Mouse (Mus musculus) spleen, postnatal 36 days (tissue): ENCODE measurements at regions not wholly inside any gene's neighbourhood (a gene's known extent, or its start where the extent isn't known, plus 50 kb on each side); places are given as distances from the start of the nearest gene placed in this dataset.

ENCODE experiments used
- DNase-seq, 2 experiments: peaks; one replicate each; pipeline ENCODE4 v3.0.0; 2022; ENCODE audit warnings: low spot score in 2 of 2, mixed read lengths in 1 of 2

DNA sequence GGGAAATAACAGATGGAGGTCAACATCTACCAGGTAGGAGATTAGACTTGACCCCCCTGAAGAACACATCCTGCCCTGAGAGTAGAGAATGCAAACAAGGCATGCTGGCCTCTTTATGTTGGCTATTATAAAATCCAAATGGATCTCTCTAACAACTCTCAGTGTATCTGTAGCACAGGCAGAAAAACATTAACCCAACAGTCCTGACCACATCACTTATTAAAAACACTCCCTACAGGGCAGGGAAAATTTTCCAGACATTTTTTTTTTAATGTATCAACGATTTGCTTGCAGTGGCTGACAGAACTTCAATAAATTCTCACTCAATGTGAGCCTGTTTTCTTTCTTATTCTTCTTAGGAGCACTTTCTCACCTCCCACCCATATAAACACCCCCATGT is 511.4 kb downstream of the Cdk5rap2 start:
- DNase-seq = no peak

DNA sequence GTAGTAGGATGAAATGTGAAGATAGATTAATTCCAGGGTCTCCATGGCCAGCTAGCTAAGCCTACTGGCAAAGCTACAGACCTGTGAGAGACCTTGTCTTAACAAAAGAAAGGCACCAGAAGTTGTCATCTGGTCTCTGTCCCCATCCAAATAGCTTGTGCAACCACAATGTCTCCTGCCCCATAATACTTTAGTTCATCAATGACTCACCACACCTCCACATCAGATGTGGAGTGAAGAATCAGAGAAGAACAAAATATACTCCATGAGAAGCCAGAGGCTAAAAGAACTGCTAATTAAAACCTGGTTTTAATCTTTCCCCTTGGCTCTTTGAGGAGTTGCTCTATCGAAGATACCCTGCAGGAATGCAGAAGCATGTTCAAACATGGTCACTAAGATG is 514.1 kb downstream of the Cdk5rap2 start:
- no peak for DNase-seq

DNA sequence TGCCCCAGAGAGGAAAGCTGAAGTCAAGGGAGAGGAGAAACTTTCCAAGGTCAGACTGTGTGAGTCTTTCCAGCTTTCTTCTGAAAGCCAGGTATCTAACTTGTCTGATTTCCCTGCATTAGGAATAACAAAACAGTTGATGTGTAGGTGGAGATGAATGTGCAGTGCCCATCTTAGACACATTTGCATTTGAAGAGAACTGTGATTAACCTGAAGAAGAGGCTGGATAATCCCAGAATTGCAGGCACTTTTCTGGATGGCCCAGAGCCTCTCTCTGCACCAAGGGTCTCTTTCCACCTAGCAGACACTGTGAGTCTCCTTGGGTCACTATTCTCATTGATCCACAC is 517.4 kb downstream of the Cdk5rap2 start:
- DNase-seq = no peak

DNA sequence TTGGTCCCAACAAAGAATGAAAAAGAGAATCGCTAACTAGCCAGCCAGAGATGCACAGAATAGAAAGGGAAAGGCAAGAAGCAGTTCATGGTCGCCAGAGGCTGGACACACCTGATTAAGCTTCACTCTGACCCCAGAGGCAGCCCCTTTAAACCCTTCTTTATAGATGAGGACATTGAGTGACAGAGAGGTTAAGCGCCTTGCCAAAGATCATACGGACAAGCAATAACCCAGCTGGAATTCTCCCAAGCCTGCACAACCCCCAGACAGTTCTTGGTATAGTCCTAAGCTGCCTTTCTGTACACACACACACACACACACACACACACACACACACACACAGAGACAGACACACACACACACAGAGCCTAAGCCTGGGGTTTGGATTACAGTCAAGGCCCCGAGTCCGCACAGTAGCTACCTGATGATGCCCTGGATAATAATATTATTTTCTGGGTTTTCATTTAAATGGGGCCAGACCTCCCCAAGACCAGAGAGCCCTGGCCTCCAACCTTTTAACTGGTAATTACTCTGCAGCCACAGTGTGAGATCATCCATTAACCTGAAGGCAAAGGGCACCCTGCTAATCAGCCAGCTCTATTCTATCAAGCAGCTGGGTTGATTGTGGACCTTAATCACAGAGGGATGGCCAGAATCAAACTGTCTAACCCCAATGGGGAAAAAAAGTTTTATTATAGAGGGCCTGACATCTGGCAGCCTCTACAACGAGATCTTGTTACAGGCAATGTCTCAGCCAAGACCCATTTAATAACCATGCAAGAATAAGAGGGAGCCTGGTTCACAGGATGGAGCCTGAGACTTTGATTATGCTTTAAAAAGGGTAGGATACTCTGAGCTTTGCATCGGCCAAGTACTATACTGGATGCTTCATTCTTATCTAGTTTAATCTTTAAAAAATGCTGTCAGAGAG is 518.1 kb downstream of the Cdk5rap2 start:
- no peak for DNase-seq

DNA sequence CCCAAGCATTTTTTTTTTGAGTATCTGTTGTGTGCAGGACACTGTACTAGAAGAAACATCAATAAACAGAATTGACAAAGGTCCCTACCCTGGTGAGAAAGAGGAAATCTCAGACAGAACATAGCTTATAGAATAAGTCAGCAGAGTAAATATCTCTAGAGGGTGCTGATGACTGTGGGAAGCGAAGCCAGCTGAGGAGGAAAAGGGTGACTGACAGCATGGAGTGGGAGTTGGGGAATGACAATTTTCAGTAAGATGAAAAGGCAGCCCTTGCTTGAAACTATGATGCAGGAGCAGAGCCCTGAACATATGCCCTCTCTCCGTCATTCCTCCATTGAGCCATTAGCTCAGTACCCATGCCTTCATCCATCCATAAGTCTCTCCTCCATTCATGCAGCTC is 519.6 kb downstream of the Cdk5rap2 start:
- DNase-seq = no peak

DNA sequence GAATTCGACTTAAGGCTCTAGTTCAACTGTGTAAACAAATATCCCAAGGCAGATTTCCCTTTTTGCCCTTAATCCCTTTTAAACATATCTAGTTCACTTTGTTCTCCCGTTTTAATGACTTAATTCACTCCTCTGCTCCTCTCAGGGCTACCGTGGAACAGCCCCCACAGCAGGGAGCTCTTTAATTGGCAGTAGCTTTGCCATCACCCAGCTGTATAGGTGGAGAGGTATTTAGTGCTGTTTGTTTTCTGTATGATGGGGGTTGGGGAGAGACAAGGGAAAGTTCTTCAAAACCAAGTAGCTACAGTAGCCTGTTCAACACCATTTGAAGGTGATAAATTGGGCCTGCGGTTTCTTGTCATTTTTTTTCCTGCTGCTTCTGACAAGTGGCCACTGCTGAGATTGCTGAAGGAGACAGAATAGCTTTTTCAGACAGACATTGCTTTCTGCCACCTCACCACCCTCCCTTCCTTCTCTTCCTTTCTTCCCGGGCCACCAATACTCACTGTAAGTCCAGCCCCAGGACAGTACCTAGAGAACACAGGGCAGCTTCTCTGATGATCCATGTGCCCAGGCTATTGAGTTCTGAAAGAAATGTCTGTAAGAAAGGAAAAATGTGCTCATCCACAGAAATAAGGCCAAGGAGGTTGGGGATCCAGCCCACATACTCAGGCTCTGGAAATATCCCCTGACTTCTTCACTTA is 520.2 kb downstream of the Cdk5rap2 start:
- no peak for DNase-seq

DNA sequence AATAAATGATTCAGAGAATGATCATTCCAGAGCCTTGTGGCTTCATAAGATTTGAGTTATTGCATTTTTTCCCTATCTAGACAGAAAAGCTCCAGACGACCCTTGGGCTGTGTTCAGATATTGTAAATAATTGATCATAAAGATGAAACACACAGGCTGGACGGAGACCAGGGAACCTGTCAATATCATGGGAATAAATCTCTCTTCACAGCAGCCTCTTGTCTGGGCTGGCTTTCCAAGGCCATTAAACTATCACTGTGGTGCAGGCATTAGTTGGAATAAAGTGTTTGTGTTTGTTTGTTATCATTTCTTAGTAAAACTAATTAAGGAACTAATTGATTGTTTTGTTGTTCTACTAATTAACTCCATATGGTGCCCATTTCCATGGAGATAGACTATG is 533.5 kb downstream of the Cdk5rap2 start:
- DNase-seq = no peak

DNA sequence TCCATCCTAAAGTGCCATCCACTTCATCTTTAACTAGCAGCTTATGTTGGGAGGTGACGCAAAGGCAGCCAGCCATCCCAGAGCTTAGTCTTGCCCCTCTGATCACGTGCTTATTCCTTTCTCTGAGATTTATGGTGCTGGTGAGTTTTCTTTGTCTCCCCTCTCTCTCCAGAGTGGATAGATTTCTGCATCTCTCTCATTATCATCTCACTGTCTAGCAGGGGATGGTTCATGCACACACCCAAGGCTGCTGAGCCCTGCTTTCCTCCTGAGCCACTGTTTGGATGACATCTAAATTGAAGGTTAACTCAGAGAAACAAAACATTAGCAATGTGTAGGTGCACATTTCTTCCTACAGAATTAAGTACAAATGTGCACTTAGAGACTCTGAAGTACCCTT is 539.6 kb downstream of the Cdk5rap2 start:
- no peak for DNase-seq

DNA sequence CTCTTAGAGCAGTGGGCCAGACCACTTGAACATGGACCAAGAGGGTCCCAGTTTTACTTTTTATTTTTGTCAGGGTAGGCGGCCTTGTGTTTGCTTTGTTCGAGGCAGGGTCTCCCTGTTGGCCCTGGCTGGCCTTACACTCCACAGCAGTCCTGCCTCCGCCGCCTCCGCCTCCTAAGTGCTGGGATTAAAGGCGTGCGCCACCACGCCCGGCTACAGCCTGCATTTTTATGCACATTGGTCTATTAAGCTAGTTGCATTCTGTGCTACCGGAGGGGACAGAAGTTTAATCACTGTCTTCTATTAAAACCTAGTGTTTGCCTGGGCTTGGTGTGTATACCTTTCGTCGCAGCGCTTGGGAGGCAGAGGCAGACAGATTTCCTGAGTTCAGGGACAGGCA is 555.2 kb downstream of the Cdk5rap2 start:
- no peak for DNase-seq

DNA sequence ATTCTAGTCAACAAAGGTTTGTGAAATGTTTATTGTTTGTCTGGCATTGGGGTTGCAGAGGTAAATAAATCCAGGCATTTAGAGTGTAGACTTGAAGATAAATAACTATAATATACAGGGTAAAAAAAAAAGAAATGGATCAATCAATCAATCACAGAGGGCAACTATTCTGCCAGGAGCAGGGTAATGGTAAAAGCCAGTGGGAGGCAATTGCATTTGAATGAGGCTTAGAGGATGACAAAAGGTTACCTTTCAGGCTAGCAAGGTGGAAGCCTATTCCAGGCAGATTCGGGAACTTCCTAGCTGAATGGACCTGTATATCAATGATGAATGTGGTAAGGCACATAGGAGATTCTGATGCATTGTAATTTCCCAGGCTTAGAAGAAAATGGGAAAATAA is 557.6 kb downstream of the Cdk5rap2 start:
- DNase-seq = no peak

DNA sequence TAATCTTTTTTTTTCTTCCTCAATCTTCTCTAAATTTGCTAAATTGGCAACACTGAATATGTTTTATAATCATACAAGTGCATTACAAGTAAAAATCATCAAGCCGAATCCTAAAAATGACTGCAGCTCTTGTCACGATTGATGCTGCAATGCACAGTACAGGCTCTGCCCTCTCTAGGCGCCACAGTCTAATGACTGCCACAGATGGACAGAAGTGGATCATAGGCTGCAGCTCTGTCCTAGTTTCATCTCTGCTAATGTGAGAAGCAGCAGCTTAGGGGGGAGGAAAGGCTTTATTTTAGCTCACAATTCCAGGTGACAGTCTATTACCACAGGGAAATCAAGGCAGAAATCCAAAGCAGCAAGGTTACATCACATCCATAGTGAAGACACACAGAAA is 560.8 kb downstream of the Cdk5rap2 start:
- no peak for DNase-seq

DNA sequence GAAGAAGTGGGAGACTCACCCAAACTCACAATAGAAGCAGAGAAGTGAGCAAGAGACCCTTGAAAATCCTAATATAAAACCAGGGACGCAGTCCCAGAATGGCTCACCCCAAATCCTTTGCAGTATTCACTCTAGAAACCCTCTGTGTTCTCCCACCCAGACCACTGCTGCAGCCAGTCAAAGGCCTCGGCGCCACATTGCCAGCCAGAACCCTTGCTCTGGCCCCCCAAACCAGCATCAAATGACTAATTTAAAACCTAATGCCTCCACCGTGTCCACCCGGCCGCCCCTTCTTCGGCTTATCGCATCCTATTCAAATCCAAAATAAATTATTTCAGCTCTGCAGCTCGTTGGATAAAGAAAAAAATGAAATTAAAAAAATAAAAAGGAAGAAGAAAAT is 570.4 kb downstream of the Cdk5rap2 start:
- DNase-seq = no peak

DNA sequence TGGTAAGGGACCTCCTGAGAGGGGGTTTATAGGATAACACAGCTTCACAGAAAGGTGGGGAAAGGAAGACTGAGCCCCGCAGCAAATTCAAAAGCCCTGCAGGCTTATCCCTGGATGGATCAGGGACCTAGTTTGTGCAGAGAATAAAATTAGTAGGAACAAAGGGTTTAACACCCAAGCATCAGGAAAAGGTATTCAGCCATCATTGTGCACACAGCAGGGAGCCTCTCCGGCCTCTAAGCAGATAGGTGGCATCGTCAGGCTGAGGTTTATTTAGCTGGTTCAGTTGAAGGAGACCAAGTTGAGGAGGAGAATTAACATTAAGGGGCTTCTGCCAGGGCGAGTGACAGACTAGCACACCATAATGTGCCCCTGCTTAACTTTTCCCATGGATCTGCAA is 571.3 kb downstream of the Cdk5rap2 start:
- DNase-seq = no peak

DNA sequence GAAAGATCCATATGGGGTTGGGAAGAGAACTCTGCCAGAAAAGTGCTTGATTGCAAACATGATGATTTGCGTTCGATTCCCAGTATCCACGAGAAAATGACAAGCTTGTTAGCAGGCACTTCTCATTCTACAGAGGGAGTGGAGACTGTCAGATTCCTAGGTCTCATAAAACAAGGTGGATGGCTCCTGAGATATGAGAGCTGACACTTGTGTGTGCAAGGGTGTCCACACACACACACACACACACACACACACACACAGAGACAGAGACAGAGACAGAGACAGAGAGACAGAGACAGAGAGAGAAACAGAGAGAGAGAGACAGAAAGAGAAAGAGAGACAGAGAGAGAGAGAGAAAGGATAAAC is 585.4 kb downstream of the Cdk5rap2 start:
- DNase-seq = no peak

DNA sequence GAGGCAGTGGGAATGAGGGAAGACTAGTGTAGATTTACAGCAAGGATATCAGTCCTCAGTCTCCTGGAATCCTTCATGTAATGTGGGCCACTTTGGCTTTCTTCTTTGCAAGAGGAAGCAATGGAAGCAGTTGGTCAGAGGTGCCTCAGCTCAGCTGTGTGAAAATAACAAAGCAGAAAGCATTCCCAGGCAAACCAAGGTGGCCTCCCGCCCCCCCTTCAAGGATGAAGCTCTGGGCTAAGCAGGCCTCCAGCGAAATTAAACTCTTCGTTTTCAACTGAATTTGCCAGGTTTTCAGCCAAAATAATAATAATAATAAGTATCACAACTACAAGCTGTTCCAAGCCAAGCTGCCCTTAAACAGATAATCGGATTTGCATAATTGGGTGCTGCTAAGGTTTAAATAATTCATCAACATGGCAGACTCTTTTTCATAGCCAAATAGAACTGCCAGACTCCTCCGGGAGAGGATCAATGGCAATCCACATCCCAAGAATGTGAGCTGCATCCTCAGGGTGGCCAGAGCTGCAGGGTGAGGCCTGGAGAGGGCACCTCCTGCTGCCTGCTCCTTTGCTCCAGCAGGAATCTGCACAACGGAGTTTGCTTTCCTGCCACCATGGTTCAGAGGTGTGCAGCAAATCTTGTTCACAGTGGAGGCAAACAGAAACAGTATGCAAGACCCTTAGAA is 585.9 kb downstream of the Cdk5rap2 start:
- DNase-seq = no peak

DNA sequence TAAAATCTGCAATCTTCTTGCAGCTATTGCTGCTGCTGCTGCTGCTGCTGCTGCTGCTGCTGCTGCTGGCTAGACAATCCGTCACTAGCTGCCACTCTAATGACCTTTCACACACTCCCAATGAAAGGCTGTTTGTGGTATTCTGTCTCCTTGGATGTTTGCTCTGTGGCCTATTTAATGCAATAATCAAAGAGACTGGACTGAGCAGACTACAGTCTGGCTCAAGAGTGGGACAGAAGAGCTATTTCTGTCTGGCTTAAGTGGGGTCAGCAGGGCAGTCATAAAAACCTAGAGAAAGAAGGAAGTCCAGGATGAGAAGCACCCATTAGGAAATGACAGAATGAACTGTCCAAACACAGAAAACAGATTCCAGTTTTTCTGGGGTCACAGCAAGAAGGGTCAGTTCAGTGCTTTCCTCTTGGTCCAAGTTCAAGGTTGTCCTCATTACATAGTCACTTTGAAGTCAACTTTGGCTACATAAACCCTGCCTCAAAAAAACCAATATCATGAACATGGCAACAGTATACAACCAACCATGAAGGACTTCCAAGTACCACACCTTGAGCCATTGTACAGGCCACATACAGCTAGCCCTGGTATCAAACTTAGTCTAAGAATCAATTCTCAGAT is 586.8 kb downstream of the Cdk5rap2 start:
- peak in 1 of 2 experiments; percentile 2 for DNase-seq

DNA sequence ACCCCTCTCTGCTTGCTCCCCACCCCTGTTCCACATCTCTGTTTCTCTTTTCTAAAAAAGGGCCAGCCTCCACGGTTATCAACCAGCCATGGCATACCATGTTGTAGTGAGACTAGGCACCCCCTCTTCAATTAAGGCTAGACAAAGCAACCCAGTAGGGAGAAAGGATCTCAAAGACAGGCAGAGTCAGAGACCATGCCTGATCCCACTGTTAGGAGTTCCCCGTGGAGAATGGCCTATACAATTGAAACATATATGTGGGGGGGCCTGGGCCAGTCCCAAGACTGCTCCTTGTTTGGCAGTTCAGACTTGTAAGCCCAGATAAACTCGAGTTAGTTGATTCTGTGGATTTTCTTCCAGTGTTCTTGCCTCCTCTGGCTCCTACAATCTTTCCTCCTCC is 591.4 kb downstream of the Cdk5rap2 start:
- DNase-seq = no peak

DNA sequence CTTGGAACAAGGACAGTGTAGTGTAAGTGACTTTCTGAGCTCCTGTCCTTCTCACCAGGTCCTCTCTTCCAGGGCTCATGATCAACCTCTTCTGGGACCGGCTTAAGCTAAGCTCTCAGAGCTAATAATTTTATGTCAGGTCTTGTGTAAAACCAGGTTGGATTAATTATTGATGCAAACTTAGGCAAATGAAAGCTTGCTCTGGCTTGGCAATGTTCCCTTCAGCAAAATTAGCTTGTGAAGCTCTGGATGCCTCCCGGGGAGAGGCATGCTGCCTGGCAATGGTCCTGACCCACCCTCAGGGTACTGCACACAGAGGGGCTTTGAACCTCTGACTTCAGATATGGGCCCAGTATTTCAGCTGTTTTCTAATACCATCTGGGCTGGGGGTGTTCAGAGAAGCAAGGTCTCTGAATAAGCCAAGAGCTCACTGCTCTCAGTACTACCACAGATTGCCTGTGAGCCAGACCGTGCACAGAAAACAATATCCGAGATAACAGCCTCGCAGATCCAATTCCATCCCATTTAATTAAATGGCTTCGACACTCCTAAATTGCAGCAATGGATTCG is 624.7 kb downstream of the Cdk5rap2 start:
- DNase-seq = no peak

DNA sequence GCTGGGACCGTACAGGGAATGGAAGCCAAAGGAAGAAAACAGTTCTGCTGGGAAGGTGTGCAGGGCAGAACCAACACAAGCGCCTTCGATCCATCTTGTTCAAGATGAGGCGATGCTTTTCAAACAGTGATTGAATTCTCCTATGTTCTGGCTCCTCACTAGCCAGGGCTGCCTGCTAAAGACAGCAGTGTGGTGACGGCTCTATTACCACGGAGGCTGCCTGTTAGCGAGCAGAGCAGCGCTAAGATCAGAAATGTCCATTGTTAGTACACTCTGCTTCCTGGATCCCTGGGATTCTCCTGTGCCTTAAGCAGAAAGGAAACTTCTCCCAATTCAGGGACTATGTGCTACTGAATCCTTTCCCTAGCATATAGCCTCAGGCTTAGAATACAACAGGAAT is 629.0 kb downstream of the Cdk5rap2 start:
- DNase-seq = no peak

DNA sequence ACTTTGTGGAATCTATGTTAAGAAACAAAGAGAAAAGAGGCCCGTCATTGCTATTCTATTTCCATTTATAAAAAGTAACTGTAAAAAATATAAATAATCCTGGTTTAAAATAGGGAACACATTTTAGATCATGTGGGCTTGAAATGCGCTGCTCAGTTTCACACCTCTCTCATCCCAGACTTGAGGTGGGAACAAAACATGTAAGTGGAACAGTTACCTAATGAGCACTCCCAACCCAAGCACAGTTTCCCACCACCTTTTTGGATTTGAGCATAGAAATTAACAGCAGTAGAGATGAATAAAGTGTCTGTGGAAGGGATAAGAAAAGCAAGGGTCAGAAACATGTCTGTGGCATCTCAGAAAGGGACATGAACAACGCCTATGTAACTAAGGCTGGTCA is 648.4 kb downstream of the Cdk5rap2 start:
- no peak for DNase-seq

DNA sequence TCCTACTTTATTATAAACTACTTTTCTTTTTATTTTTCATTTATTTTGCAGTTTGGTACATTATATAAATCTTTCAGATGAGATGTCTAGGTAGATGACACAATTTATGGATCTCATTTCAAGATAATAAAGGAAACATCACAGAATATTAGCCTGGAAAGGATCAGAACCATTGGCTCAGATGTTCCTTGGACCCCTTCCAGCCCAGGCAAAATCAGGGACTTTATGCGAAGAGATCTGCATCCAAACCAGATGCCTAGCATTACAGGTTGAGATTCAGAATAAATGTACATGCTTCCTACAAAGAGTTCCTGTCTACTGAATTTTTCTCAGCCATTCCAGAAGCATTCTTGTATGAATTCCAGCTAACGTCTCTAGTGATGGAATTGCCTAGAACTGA is 650.6 kb downstream of the Cdk5rap2 start:
- DNase-seq = no peak

DNA sequence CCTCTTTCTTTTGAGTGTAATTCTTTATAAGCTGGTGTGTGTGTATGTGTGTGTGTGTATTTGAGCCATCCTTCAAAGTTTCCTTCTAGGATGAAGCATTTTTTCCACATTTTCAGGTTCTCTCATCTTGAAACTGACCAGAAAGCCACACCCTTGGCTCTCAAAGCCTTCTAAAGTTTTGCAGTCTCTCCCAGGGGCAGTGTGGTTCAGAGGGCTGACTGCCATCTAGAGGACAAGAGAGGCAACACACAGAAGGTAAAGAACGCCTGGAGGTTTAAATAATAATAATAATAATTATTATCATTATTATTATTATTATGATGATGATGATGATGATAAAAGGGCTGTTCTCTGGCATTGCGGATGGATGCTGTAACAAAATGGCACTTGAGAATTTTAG is 655.7 kb downstream of the Cdk5rap2 start:
- no peak for DNase-seq
